9 mouse cellular contexts compared by ENCODE assay signal in the genomic region with DNA sequence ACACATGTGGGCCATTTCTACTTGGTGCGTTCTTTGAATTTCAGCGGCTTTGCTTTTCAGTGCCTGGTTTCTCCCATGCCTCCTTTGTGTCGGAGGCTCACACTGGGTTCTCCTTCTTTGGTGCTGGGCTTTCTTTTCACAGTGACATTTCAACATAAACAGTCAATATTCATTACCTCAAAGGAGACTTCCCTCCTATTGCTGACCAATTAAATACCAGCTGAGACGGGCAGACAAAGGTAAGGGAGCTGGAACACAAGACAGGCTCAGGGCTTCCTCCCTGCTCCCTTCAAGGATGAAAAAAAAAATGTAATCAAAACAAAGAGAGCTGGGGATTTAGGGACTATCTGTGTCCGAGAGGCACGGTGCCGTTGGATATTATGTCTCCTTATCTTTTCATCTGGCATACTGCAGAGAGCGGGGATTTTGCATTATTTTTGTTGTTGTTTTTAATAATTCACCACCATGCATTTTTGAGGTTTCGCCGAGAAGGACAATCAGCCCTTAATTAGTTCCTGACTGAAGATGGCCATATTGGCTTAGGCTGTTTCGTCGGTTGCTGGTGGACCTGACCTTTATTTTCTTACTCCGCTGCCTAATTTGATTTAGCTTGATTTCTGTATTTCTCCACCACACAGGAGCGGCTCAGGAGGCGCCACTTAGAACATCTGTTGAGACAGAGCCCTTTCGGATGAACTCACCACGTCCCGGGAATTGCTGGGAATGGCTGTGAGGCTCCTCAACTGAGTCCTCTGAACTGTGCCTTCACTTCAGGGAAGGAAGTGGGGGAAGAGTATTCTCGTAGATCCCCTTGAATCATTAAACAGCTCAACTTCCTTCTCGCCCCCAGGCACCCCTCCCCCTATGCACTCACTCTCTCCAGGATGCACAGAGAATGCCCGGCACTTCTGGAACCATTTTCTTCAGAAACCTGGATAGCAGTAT.
DNase-seq lines count a peak whose midpoint lies in the region; ATAC-seq lines count a peak whose summit lies in the region.
"Had no signal": no experiment of that assay in that cellular context is flagged by ENCODE, and none has a peak within 500 bp of the region (broad histone marks: within the 10 kb centered on the region; RNA-seq: fewer than 3 reads in every experiment).

No protein-coding gene starts in this region.

- peak overlapping the region; percentile 46 for H3K4me2 ChIP-seq in liver, embryonic 11.5 days
- peak overlapping the region; percentile 53 for H3K4me2 ChIP-seq in forebrain, embryonic 12.5 days
- peak overlapping the region; percentile 48 for H3K4me2 ChIP-seq in limb, embryonic 12.5 days

- H3K27me3 ChIP-seq in liver, embryonic 11.5 days (replicated peaks; ENCODE audit: control insufficient read depth, insufficient read depth, low read length) = no peaks in the 10 kb centered on the region
- peaks cover 61% of the 10 kb centered on the region for H3K27me3 ChIP-seq in forebrain, embryonic 12.5 days
- H3K27me3 ChIP-seq in limb, embryonic 12.5 days = peaks cover 19% of the 10 kb centered on the region

- ATAC-seq in liver, embryonic 11.5 days (replicated peaks; ENCODE audit: low FRiP score) = no peak
- ATAC-seq in forebrain, embryonic 12.5 days (ENCODE audit: low FRiP score) = peak; percentile 53
- no peak for ATAC-seq in limb, embryonic 12.5 days (ENCODE audit: insufficient number of reproducible peaks, insufficient read depth, low FRiP score, low TSS enrichment, low read depth)

- no peaks in the 10 kb centered on the region for H3K36me3 ChIP-seq in liver, embryonic 11.5 days (ENCODE audit: control insufficient read depth, insufficient read depth, low read length)
- no peaks in the 10 kb centered on the region for H3K36me3 ChIP-seq in forebrain, embryonic 12.5 days (replicated peaks)
- H3K36me3 ChIP-seq in limb, embryonic 12.5 days = no peaks in the 10 kb centered on the region

- no peak for DNase-seq in liver, embryonic 11.5 days (ENCODE audit: low spot score)
- DNase-seq in liver = no peak
- peak; percentile 53 for DNase-seq in retina, postnatal 1 day
- no peak for DNase-seq in spleen, postnatal 4 days (ENCODE audit: low spot score in 2 of 2)
- DNase-seq in cerebellum, adult 8-10 months = no peak
- no peak for DNase-seq in ovary, postnatal 10 days (ENCODE audit: low spot score)
- DNase-seq: thymus, postnatal 36 days had no signal

- H3K4me3 ChIP-seq in liver, embryonic 11.5 days (ENCODE audit: low read depth, low read length) = peak overlapping the region; percentile 32
- peak overlapping the region; percentile 22 for H3K4me3 ChIP-seq in forebrain, embryonic 12.5 days (replicated peaks)
- H3K4me3 ChIP-seq in limb, embryonic 12.5 days (replicated peaks) = peak overlapping the region; percentile 28

- no peaks in the 10 kb centered on the region for H3K9me3 ChIP-seq in liver, embryonic 11.5 days (ENCODE audit: control insufficient read depth, low read length)
- no peaks in the 10 kb centered on the region for H3K9me3 ChIP-seq in forebrain, embryonic 12.5 days
- no peaks in the 10 kb centered on the region for H3K9me3 ChIP-seq in limb, embryonic 12.5 days

- no peaks in the 10 kb centered on the region for H3K4me1 ChIP-seq in liver, embryonic 11.5 days (replicated peaks; ENCODE audit: control insufficient read depth, insufficient read depth, low read length)
- H3K4me1 ChIP-seq in forebrain, embryonic 12.5 days = peaks cover 38% of the 10 kb centered on the region
- peaks cover 24% of the 10 kb centered on the region for H3K4me1 ChIP-seq in limb, embryonic 12.5 days (replicated peaks)

- no peak overlapping the region for H3K27ac ChIP-seq in liver, embryonic 11.5 days (ENCODE audit: low read depth, low read length)
- H3K27ac ChIP-seq in forebrain, embryonic 12.5 days = peak overlapping the region; percentile 67
- no peak overlapping the region for H3K27ac ChIP-seq in limb, embryonic 12.5 days

- WGBS in liver, embryonic 11.5 days = 17% methylated on average over 21 of the region's 21 CpGs
- 2% methylated on average over 21 of the region's 21 CpGs for WGBS in forebrain, embryonic 12.5 days
- 7% methylated on average over 21 of the region's 21 CpGs for WGBS in limb, embryonic 12.5 days

- H3K9ac ChIP-seq in liver, embryonic 11.5 days (ENCODE audit: low read depth, low read length) = no peak overlapping the region
- peak overlapping the region; percentile 40 for H3K9ac ChIP-seq in forebrain, embryonic 12.5 days
- no peak overlapping the region for H3K9ac ChIP-seq in limb, embryonic 12.5 days (replicated peaks)
